Mouse (Mus musculus) embryonic stem cell, embryonic (primary cell): ENCODE measurements at regions not wholly inside any gene's neighbourhood (a gene's known extent, or its start where the extent isn't known, plus 50 kb on each side); places are given as distances from the start of the nearest gene placed in this dataset.

ENCODE experiments used
- CTCF ChIA-PET, 4 experiments: fragments of 300-600 bp in 2 of 4; fragments of 350-600 bp in 2 of 4; sonication (Branson Sonifier 250); formaldehyde crosslinking; loops; one replicate each; lab custom pipeline; 2022; ENCODE audit warnings: inconsistent platforms in 2 of 4; lab: Charles Lee
- POLR2A ChIA-PET, 4 experiments: fragments of 300-600 bp in 2 of 4; fragments of 350-600 bp in 2 of 4; sonication (Branson Sonifier 250); formaldehyde crosslinking; loops; one replicate each; lab custom pipeline; 2022; ENCODE audit warnings: antibody characterized with exemption in 4 of 4, inconsistent platforms in 1 of 4; lab: Charles Lee

GRCm38 (mm10) chr13:112001155-112002025, 192.6 kb upstream of the Map3k1 start:
- CTCF ChIA-PET: interaction anchor here in 1 of 4 experiments (0.8 kb wide), 1 partner anchor 41 kb away, joined by 4 read pairs; no protein-coding TSS in a partner anchor
- POLR2A ChIA-PET: interaction anchor here (0.6 to 1.8 kb wide), 30 partner anchors 9 to 751 kb away, joined by 3 to 8 read pairs (median 3); partner anchors contain the start of gene Ankrd55 (in 1 of the 4)

GRCm38 (mm10) chr13:112002661-112003347, 194.0 kb upstream of the Map3k1 start:
- ChIA-PET CTCF (interaction anchor here in 2 of 4 experiments (0.5 to 0.6 kb wide), 3 partner anchors 47 to 239 kb away, joined by 3 to 4 read pairs (median 3); no protein-coding TSS in a partner anchor), POLR2A (interaction anchor here in 3 of 4 experiments (0.6 to 0.8 kb wide), 6 partner anchors 16 to 744 kb away, joined by 3 to 4 read pairs (median 3); no protein-coding TSS in a partner anchor)

GRCm38 (mm10) chr13:112003445-112003844, 194.7 kb upstream of the Map3k1 start:
- POLR2A ChIA-PET: interaction anchor here in 2 of 4 experiments (0.6 to 0.7 kb wide), 4 partner anchors 16 to 226 kb away, joined by 3 to 4 read pairs (median 3); no protein-coding TSS in a partner anchor
- CTCF ChIA-PET: interaction anchor here in 2 of 4 experiments (0.6 kb wide), 2 partner anchors 253 to 545 kb away, joined by 3 to 7 read pairs; no protein-coding TSS in a partner anchor

GRCm38 (mm10) chr13:112004126-112004525, 195.3 kb upstream of the Map3k1 start:
- POLR2A ChIA-PET: no interaction called here
- CTCF ChIA-PET: interaction anchor here in 1 of 4 experiments (0.6 kb wide), 1 partner anchor 252 kb away, joined by 7 read pairs; no protein-coding TSS in a partner anchor

- CTCF ChIA-PET: interaction anchor here in 1 of 4 experiments (0.5 kb wide), 1 partner anchor 190 kb away, joined by 3 read pairs; no protein-coding TSS in a partner anchor
- POLR2A ChIA-PET: no interaction called here
Observed at GRCm38 (mm10) chr13:112005421-112005820, 196.6 kb upstream of the Map3k1 start.

GRCm38 (mm10) chr13:112008806-112009205, 200.0 kb upstream of the Map3k1 start:
- ChIA-PET POLR2A (no interaction called here), CTCF (interaction anchor here in 3 of 4 experiments (0.5 to 1.2 kb wide), 3 partner anchors 48 to 371 kb away, joined by 3 to 4 read pairs (median 3); no protein-coding TSS in a partner anchor)

- CTCF ChIA-PET: interaction anchor here in 2 of 4 experiments (0.5 to 0.6 kb wide), 2 partner anchors 84 to 372 kb away, joined by 3 to 4 read pairs; no protein-coding TSS in a partner anchor
- POLR2A ChIA-PET: interaction anchor here in 1 of 4 experiments (0.9 kb wide), 1 partner anchor 8 kb away, joined by 3 read pairs; no protein-coding TSS in a partner anchor
Observed at GRCm38 (mm10) chr13:112009288-112009687, 200.5 kb upstream of the Map3k1 start.

- POLR2A ChIA-PET: interaction anchor here in 2 of 4 experiments (0.9 to 1.2 kb wide), 2 partner anchors 9 kb away, joined by 3 read pairs; no protein-coding TSS in a partner anchor
- CTCF ChIA-PET: no interaction called here
Observed at GRCm38 (mm10) chr13:112010464-112010863, 201.7 kb upstream of the Map3k1 start.

GRCm38 (mm10) chr13:112012640-112013039, 203.8 kb upstream of the Map3k1 start:
- ChIA-PET CTCF (no interaction called here), POLR2A (interaction anchor here in 1 of 4 experiments (0.9 kb wide), 1 partner anchor 73 kb away, joined by 3 read pairs; no protein-coding TSS in a partner anchor)

- POLR2A ChIA-PET: no interaction called here
Observed at GRCm38 (mm10) chr13:112015083-112015482, 206.3 kb upstream of the Map3k1 start.

GRCm38 (mm10) chr13:112016280-112016679, 207.5 kb upstream of the Map3k1 start:
- ChIA-PET POLR2A (no interaction called here), CTCF (no interaction called here)

More at GRCm38 (mm10) chr13:112015083-112015482, 206.3 kb upstream of the Map3k1 start:
- CTCF ChIA-PET: no interaction called here

- ChIA-PET POLR2A (interaction anchor here in 1 of 4 experiments (0.6 to 2.4 kb wide), 3 partner anchors 17 to 412 kb away, joined by 3 to 6 read pairs (median 3); no protein-coding TSS in a partner anchor), CTCF (no interaction called here)
Observed at GRCm38 (mm10) chr13:112018497-112019281, 209.9 kb upstream of the Map3k1 start.

- ChIA-PET CTCF (no interaction called here), POLR2A (interaction anchor here in 1 of 4 experiments (0.6 to 2.4 kb wide), 2 partner anchors 29 to 1220 kb away, joined by 3 to 6 read pairs; no protein-coding TSS in a partner anchor)
Observed at GRCm38 (mm10) chr13:112019575-112019974, 210.8 kb upstream of the Map3k1 start.

GRCm38 (mm10) chr13:112023171-112023570, 214.4 kb upstream of the Map3k1 start:
- ChIA-PET POLR2A (no interaction called here), CTCF (no interaction called here)

GRCm38 (mm10) chr13:112024667-112025585, 216.1 kb upstream of the Map3k1 start:
- POLR2A ChIA-PET: no interaction called here
- CTCF ChIA-PET: no interaction called here

GRCm38 (mm10) chr13:112025586-112025950, 216.8 kb upstream of the Map3k1 start:
- CTCF ChIA-PET: no interaction called here
- POLR2A ChIA-PET: no interaction called here

- ChIA-PET POLR2A (no interaction called here), CTCF (no interaction called here)
Observed at GRCm38 (mm10) chr13:112027736-112028135, 218.9 kb upstream of the Map3k1 start.
